Mouse (Mus musculus): Measurements from ENCODE around the gene Nsf. TPM values are rescaled to one million over a fixed set of nuclear protein-coding genes. Genes with fewer than 3 reads are reported as not detected.

The Nsf gene
- total and polyA plus RNA-seq, 3 experiments = 37.9 to 40.2 TPM; not detected in 1

GRCm38 (mm10) chr11:103853284-103853920 is 100.5 kb downstream of the Nsf start:
- Histone ChIP-seq H3K36me3 (ENCODE audit: control insufficient read depth in 1 of 2, insufficient read depth in 2 of 2, low read length in 2 of 2) (peaks cover 1 to 32% of the 10 kb centered on the region in 2 experiments), H3K27me3 (ENCODE audit: control insufficient read depth in 1 of 2, insufficient read depth in 2 of 2, low read length in 2 of 2) (no peaks in the 10 kb centered on the region), H3K27ac (ENCODE audit: control insufficient read depth, low read depth, low read length) (peak overlapping the region; percentile 81), H3K79me2 (ENCODE audit: control insufficient read depth, insufficient read depth, low read length, poor library complexity) (no peaks in the 10 kb centered on the region), H3K4me3 (ENCODE audit: control insufficient read depth in 1 of 2, insufficient read depth in 1 of 2, low read depth in 2 of 2, low read length in 2 of 2) (no peak overlapping the region), H3K9ac (ENCODE audit: control insufficient read depth, low read depth, low read length, poor library complexity, severe bottlenecking) (no peak overlapping the region), H3K9me3 (replicated peaks; ENCODE audit: insufficient read depth, low read length) (no peaks in the 10 kb centered on the region), H3K4me1 (ENCODE audit: control insufficient read depth in 1 of 2, insufficient read depth in 2 of 2, low read length in 2 of 2) (peaks cover 5 to 28% of the 10 kb centered on the region in 2 experiments; a peak in 3 of 4 replicates)
- no peak for DNase-seq (ENCODE audit: low read depth, low spot score)
- TF ChIP-seq NRF1 (IDR thresholded peaks at IDR 0.05; ENCODE audit: insufficient read depth, low read depth, low read length, poor library complexity, severe bottlenecking) (no peak), POLR2AphosphoS5 (IDR thresholded peaks at IDR 0.05; ENCODE audit: borderline replicate concordance, low read depth, low read length) (no peak), MEF2A (IDR thresholded peaks at IDR 0.05; ENCODE audit: extremely low read depth, insufficient replicate concordance, low read depth, low read length, poor library complexity, severe bottlenecking) (no peak), GATA1 (IDR thresholded peaks at IDR 0.05; ENCODE audit: low read depth, low read length) (peak; percentile 29; the same call in 1 of the 2 replicates), CHD2 (IDR thresholded peaks at IDR 0.05; ENCODE audit: low read length) (no peak)

DNA sequence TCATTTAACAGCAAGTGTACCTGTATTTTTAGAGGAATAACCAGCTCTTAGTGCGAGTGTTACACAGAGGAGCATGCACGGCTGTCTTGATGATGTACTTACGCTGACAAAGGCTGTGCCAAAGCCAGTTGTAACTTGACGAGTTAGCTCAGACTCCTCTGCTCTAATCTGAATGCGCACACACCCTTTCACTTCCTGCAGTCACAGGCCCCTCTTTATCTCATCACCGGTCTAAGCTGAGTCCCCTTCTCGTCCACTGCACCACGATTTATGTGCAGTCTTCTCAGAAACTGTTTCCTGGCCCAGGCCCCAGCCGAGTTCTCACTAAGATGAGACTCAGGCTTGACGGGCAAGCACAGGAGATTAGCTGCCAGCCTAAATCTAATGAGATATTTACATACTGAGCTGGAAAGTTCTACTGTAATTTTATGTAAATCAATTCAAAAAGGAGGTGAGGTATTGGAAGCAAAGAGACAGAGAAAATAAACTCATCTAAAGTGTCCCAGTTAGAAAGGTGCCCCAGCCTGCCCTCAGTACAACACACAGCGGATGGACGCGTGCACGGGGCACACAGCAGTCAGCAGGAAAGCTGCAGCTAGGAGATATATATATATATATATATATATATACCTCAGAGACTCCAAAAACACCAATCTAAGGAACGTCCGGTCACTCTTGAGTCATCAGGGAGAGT is 101.1 kb downstream of the Nsf start:
- peak overlapping the region; percentile 81 for H3K27ac ChIP-seq (ENCODE audit: control insufficient read depth, low read depth, low read length)
- no peaks in the 10 kb centered on the region for H3K9me3 ChIP-seq (replicated peaks; ENCODE audit: insufficient read depth, low read length)
- no peaks in the 10 kb centered on the region for H3K79me2 ChIP-seq (ENCODE audit: control insufficient read depth, insufficient read depth, low read length, poor library complexity)
- peaks cover 1 to 30% of the 10 kb centered on the region in 2 experiments for H3K36me3 ChIP-seq (ENCODE audit: control insufficient read depth in 1 of 2, insufficient read depth in 2 of 2, low read length in 2 of 2)
- no peak overlapping the region for H3K4me3 ChIP-seq (ENCODE audit: control insufficient read depth in 1 of 2, insufficient read depth in 1 of 2, low read depth in 2 of 2, low read length in 2 of 2)
- peaks cover 5 to 26% of the 10 kb centered on the region in 2 experiments; a peak in 3 of 4 replicates for H3K4me1 ChIP-seq (ENCODE audit: control insufficient read depth in 1 of 2, insufficient read depth in 2 of 2, low read length in 2 of 2)
- no peaks in the 10 kb centered on the region for H3K27me3 ChIP-seq (ENCODE audit: control insufficient read depth in 1 of 2, insufficient read depth in 2 of 2, low read length in 2 of 2)
- H3K9ac ChIP-seq (ENCODE audit: control insufficient read depth, low read depth, low read length, poor library complexity, severe bottlenecking) = peak overlapping the region; percentile 36; the same call in 1 of the 2 replicates
- peak; percentile 97 for DNase-seq (ENCODE audit: low read depth, low spot score)
- TF ChIP-seq MAZ (IDR thresholded peaks at IDR 0.05; ENCODE audit: low read depth, low read length) = peak; percentile 67; the same call in 1 of the 2 replicates
- no peak for TF ChIP-seq E2F4 (IDR thresholded peaks at IDR 0.05; ENCODE audit: borderline replicate concordance, low read depth, low read length)
- peak; percentile 87 for TF ChIP-seq ETS1 (IDR thresholded peaks at IDR 0.05; ENCODE audit: low read depth, low read length)
- TF ChIP-seq EP300 (IDR thresholded peaks at IDR 0.05; ENCODE audit: low read depth in 1 of 2, low read length in 2 of 2) = peak; percentile 93 to 95
- TF ChIP-seq NRF1 (IDR thresholded peaks at IDR 0.05; ENCODE audit: insufficient read depth, low read depth, low read length, poor library complexity, severe bottlenecking) = 0 out of 2 replicates have a peak, but pooled peaks have one; percentile 22
- TF ChIP-seq MAX (IDR thresholded peaks at IDR 0.05; ENCODE audit: low read length) = peak; percentile 31; the same call in 1 of the 2 replicates
- no peak for TF ChIP-seq MEF2A (IDR thresholded peaks at IDR 0.05; ENCODE audit: extremely low read depth, insufficient replicate concordance, low read depth, low read length, poor library complexity, severe bottlenecking)
- peak; percentile 87 for TF ChIP-seq TAL1 (IDR thresholded peaks at IDR 0.05; ENCODE audit: low read length)
- TF ChIP-seq MYC (IDR thresholded peaks at IDR 0.05; ENCODE audit: low read depth, low read length) = peak; percentile 64; the same call in 1 of the 2 replicates
- peak; percentile 67; the same call in 1 of the 2 replicates for TF ChIP-seq MYB (IDR thresholded peaks at IDR 0.05; ENCODE audit: low read depth, low read length)
- TF ChIP-seq RCOR1 (IDR thresholded peaks at IDR 0.05; ENCODE audit: low read depth, low read length) = peak; percentile 97
- no peak for TF ChIP-seq POLR2A (IDR thresholded peaks at IDR 0.05; ENCODE audit: control insufficient read depth in 1 of 2, insufficient read depth in 1 of 2, low read depth in 1 of 2, low read length in 2 of 2, poor library complexity in 1 of 2)
- TF ChIP-seq ELF1 (IDR thresholded peaks at IDR 0.05; ENCODE audit: low read depth, low read length) = 0 out of 2 replicates have a peak, but pooled peaks have one; percentile 33
- TF ChIP-seq CTCF (IDR thresholded peaks at IDR 0.05 in 2 of 3, conservative IDR thresholded peaks at IDR 0.05 in 1 of 3; ENCODE audit: control insufficient read depth in 1 of 3, insufficient read depth in 1 of 3, low read depth in 2 of 3, low read length in 3 of 3, poor library complexity in 1 of 3, severe bottlenecking in 1 of 3) = no peak
- TF ChIP-seq UBTF (IDR thresholded peaks at IDR 0.05; ENCODE audit: borderline replicate concordance, insufficient read depth, low read depth, low read length) = no peak
- TF ChIP-seq MXI1 (IDR thresholded peaks at IDR 0.05; ENCODE audit: low read depth, low read length) = peak; percentile 66
- no peak for TF ChIP-seq POLR2AphosphoS2 (IDR thresholded peaks at IDR 0.05; ENCODE audit: low read length)
- TF ChIP-seq TCF12 (IDR thresholded peaks at IDR 0.05; ENCODE audit: low read depth, low read length) = peak; percentile 92
- peak; percentile 82 for TF ChIP-seq TBP (IDR thresholded peaks at IDR 0.05; ENCODE audit: low read depth, low read length)
- TF ChIP-seq JUND (IDR thresholded peaks at IDR 0.05; ENCODE audit: low read depth, low read length) = no peak
- peak; percentile 85 for TF ChIP-seq SIN3A (IDR thresholded peaks at IDR 0.05; ENCODE audit: low read length)
- peak; percentile 97 for TF ChIP-seq GATA1 (IDR thresholded peaks at IDR 0.05; ENCODE audit: low read depth, low read length)
- TF ChIP-seq HCFC1 (IDR thresholded peaks at IDR 0.05; ENCODE audit: low read depth, low read length) = no peak
- no peak for TF ChIP-seq MAFK (IDR thresholded peaks at IDR 0.05; ENCODE audit: borderline replicate concordance, low read depth, low read length)
- TF ChIP-seq ZNF384 (IDR thresholded peaks at IDR 0.05; ENCODE audit: low read depth, low read length) = no peak
- TF ChIP-seq GABPA (IDR thresholded peaks at IDR 0.05; ENCODE audit: low read depth, low read length) = no peak
